Mouse (Mus musculus): ENCODE data around the gene Hs3st3b1. TPM values are rescaled to one million over a fixed set of nuclear protein-coding genes. Genes with fewer than 3 reads are reported as not detected.

Hs3st3b1 gene
- polyA plus RNA-seq, 1 experiment from 2014 or later: 5.7 TPM

DNA sequence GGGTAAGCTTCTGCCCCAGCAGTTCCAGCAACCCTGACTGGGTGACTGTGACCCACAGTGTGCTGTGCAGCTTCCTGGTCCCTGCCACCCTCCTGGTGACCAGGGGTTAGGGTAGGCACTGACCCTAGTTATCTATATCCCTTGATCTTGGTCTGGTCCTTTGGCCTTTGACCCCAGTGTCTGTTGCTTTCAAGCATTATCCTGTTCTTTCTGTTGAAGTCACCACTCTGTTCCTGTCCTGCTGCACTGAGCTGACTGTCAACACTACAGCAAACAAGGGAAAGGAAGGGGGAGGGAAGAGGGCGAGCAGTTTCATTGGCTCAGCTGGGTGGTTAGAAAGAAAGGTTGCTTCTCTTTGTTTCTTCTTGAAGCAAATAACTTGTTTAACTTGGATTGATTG is 60.1 kb downstream of the Hs3st3b1 start:
- Histone ChIP-seq H3K27me3 (replicated peaks) (no peaks in the 10 kb centered on the region), H3K4me1 (replicated peaks) (0 out of 2 replicates have a peak, but pooled peaks cover 4% of the 10 kb centered on the region), H3K36me3 (no peaks in the 10 kb centered on the region), H3K27ac (no peak overlapping the region), H3K4me3 (replicated peaks) (no peak overlapping the region), H3K9ac (no peak overlapping the region), H3K4me2 (replicated peaks) (no peak overlapping the region), H3K9me3 (no peaks in the 10 kb centered on the region)
- ATAC-seq: peak; percentile 41; the same call in 1 of the 2 replicates
- WGBS: 21% methylated on average over 1 of the region's 1 CpGs

DNA sequence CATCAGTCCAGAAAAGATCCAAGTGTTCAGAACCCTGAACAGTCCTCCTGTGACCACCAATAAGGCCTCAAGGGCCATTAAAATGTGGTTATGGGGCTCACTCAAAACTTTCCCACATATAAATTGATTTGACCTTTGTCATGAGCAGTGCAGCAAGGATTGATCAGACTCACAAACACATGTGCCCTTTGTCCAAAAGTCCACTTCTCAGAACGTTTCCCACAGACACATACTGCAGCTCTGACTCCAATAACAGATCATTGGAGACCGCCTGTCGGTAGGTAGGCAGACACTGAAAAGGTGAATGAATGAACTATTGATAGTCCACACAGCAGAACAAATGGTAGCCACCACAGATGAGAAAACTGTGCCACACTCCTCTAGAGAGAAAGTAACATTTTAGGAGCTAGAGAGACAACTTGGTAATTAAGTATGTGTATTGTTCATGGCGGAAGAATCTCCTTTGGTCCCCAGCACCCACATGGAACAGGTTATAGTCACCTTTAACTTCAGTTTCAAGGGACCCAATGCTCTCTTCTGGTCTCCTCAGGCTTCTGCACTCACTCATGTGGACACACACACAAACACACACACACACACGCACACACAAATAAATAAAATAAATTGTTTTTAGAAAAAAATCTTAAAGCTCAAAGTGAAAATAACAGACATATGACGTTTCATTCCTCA is 70.9 kb downstream of the Hs3st3b1 start:
- Histone ChIP-seq H3K9ac (no peak overlapping the region), H3K4me1 (replicated peaks) (no peaks in the 10 kb centered on the region), H3K4me3 (replicated peaks) (no peak overlapping the region), H3K9me3 (no peaks in the 10 kb centered on the region), H3K27me3 (replicated peaks) (no peaks in the 10 kb centered on the region), H3K27ac (no peak overlapping the region), H3K4me2 (replicated peaks) (no peak overlapping the region), H3K36me3 (no peaks in the 10 kb centered on the region)
- ATAC-seq: no peak
- WGBS: 83% methylated on average over 6 of the region's 6 CpGs

DNA sequence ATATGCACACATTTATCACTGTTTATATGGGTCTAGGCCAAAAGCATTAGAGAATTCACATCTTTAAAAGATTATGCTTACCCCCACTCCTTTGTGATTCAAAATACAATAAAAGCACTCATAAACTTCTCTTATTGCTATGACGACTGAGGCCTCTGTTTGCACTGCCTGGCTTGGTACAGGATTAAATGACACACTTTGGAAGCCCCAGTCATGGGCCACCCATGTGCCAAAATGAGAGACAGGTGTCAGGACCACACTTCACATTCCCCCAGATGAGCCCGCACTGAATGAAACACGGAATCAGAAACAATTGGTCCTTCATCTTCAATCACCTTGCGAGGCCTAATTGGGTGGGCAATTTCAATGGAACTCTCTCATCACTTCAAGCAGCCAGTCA is 71.8 kb downstream of the Hs3st3b1 start:
- H3K4me2 ChIP-seq (replicated peaks): no peak overlapping the region
- H3K36me3 ChIP-seq: no peaks in the 10 kb centered on the region
- no peaks in the 10 kb centered on the region for H3K4me1 ChIP-seq (replicated peaks)
- WGBS: 77% methylated on average over 4 of the region's 4 CpGs
- H3K4me3 ChIP-seq (replicated peaks): no peak overlapping the region
- H3K27me3 ChIP-seq (replicated peaks): no peaks in the 10 kb centered on the region
- ATAC-seq: no peak
- no peaks in the 10 kb centered on the region for H3K9me3 ChIP-seq
- H3K27ac ChIP-seq: no peak overlapping the region
- H3K9ac ChIP-seq: no peak overlapping the region

DNA sequence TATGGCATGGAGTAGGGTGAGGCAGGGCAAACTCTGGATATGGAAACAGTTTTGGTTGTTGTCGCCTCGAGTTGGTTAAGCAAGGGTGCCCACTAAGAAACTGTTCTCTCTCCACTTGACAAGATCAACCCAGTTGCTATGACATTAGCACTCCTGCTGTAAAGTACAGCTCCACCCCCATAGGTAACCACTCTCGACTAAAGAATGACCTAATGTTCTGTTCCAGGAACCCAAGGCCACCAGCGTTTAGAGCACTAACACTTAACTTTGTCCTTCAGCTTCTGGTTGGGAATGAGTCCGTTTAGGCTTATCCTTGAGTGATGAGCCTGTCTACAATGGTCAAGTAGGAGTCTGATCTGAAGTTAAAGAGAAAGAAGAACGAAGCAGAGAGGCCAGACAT is 76.7 kb downstream of the Hs3st3b1 start:
- Histone ChIP-seq H3K4me1 (replicated peaks) (no peaks in the 10 kb centered on the region), H3K27me3 (replicated peaks) (no peaks in the 10 kb centered on the region), H3K4me2 (replicated peaks) (no peak overlapping the region), H3K4me3 (replicated peaks) (no peak overlapping the region), H3K27ac (no peak overlapping the region), H3K9me3 (no peaks in the 10 kb centered on the region), H3K9ac (no peak overlapping the region), H3K36me3 (no peaks in the 10 kb centered on the region)
- WGBS: no CpG with 5 or more reads among the region's 6 CpGs
- ATAC-seq: no peak

DNA sequence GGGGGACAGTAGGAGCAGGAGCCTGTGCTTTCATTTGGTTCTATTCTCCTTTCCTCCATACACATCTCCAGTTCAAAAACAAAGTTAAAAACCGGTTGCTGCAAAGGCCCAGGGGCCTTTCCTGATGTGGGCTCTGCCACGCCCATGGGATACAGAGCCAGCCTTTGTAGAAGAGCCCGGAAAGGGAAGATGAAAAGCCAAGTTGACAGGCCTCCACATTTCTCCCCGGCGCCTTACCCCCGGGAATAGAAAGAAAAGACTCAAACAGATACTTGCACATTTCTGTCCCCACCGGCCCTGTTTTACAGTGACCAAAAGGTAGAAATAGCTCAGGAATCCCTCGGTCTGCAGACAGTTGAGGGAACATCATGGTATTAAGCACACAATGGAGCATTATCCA is 77.4 kb downstream of the Hs3st3b1 start:
- 56% methylated on average over 8 of the region's 8 CpGs for WGBS
- H3K4me3 ChIP-seq (replicated peaks): no peak overlapping the region

DNA sequence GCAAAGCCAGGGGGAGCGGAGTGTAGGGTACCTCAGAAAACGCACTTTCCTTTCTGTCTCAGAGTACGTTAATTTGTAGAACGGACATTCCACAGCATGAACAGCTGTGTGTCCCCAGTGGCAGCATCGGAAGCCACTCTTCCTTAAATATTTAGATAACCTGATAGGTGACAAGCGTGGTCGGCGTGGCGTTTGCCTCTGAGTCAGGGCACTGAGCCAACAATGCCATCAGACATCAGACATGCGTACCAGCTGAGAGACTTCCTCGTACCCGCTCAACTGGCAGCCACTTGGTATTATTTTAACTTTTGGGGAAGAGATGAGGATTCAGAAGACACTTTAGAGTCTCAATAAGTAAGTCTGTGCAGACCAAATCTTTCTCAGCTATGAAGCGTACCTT is 84.6 kb downstream of the Hs3st3b1 start:
- Histone ChIP-seq H3K27me3 (replicated peaks) (no peaks in the 10 kb centered on the region), H3K9ac (no peak overlapping the region), H3K36me3 (no peaks in the 10 kb centered on the region), H3K9me3 (no peaks in the 10 kb centered on the region), H3K4me2 (replicated peaks) (no peak overlapping the region), H3K27ac (no peak overlapping the region), H3K4me1 (replicated peaks) (no peaks in the 10 kb centered on the region), H3K4me3 (replicated peaks) (no peak overlapping the region)
- WGBS: 41% methylated on average over 13 of the region's 13 CpGs
- ATAC-seq: no peak

More for the DNA sequence above, 77.4 kb downstream of the Hs3st3b1 start:
- Histone ChIP-seq H3K36me3 (no peaks in the 10 kb centered on the region), H3K27me3 (replicated peaks) (no peaks in the 10 kb centered on the region), H3K9ac (no peak overlapping the region), H3K27ac (no peak overlapping the region), H3K4me1 (replicated peaks) (no peaks in the 10 kb centered on the region), H3K9me3 (no peaks in the 10 kb centered on the region), H3K4me2 (replicated peaks) (no peak overlapping the region)
- ATAC-seq: no peak

Other genes with a start within 250 kb of the Hs3st3b1 start
- gene Cox10, start 157.2 kb upstream of the Hs3st3b1 start, polyA plus RNA-seq (2015; fragmentation: Nextera tagmentation; extraction: Ambion mirVana): 28.6 and 33.9 TPM in 2 replicates